Mouse (Mus musculus): ENCODE measurements around the gene Iqgap1. TPM values are rescaled to one million over a fixed set of nuclear protein-coding genes. Genes with fewer than 3 reads are reported as not detected.

The Iqgap1 gene
- polyA plus RNA-seq, 1 experiment = 62.3 TPM

- WGBS = 76% methylated on average over 4 of the region's 4 CpGs
- Histone ChIP-seq H3K4me1 (ENCODE audit: control insufficient read depth, insufficient read depth, low read length) (no peaks in the 10 kb centered on the region), H3K4me3 (replicated peaks; ENCODE audit: control insufficient read depth, low read depth, low read length) (no peak overlapping the region), H3K27ac (ENCODE audit: control insufficient read depth, insufficient read depth, low read depth, low read length, poor library complexity) (no peak overlapping the region)
- TF ChIP-seq POLR2A (IDR thresholded peaks at IDR 0.05; ENCODE audit: borderline replicate concordance, control insufficient read depth, low read depth, low read length) (no peak), CTCF (IDR thresholded peaks at IDR 0.05; ENCODE audit: control insufficient read depth, insufficient read depth, low read length) (no peak)
These were observed 19.4 kb downstream of the Iqgap1 start for GRCm38 (mm10) chr7:80806331-80806730.

- H3K27ac ChIP-seq (ENCODE audit: control insufficient read depth, insufficient read depth, low read depth, low read length, poor library complexity) = peak overlapping the region; percentile 99
- H3K4me1 ChIP-seq (ENCODE audit: control insufficient read depth, insufficient read depth, low read length) = no peaks in the 10 kb centered on the region
- peak overlapping the region; percentile 99 for H3K4me3 ChIP-seq (replicated peaks; ENCODE audit: control insufficient read depth, low read depth, low read length)
- 1% methylated on average over 47 of the region's 47 CpGs for WGBS
- TF ChIP-seq CTCF (IDR thresholded peaks at IDR 0.05; ENCODE audit: control insufficient read depth, insufficient read depth, low read length) (no peak), POLR2A (IDR thresholded peaks at IDR 0.05; ENCODE audit: borderline replicate concordance, control insufficient read depth, low read depth, low read length) (peak; percentile 86; the same call in 1 of the 2 replicates)
These were observed 22.5 kb downstream of the Iqgap1 start for GRCm38 (mm10) chr7:80803173-80803872.

- WGBS = under 1% methylated on average over 37 of the region's 37 CpGs
- Histone ChIP-seq H3K4me3 (replicated peaks; ENCODE audit: control insufficient read depth, low read depth, low read length) (peak overlapping the region; percentile 99), H3K27ac (ENCODE audit: control insufficient read depth, insufficient read depth, low read depth, low read length, poor library complexity) (peak overlapping the region; percentile 99), H3K4me1 (ENCODE audit: control insufficient read depth, insufficient read depth, low read length) (no peaks in the 10 kb centered on the region)
- peak; percentile 74 for TF ChIP-seq POLR2A (IDR thresholded peaks at IDR 0.05; ENCODE audit: borderline replicate concordance, control insufficient read depth, low read depth, low read length)
- TF ChIP-seq CTCF (IDR thresholded peaks at IDR 0.05; ENCODE audit: control insufficient read depth, insufficient read depth, low read length) = no peak
These were observed 23.2 kb downstream of the Iqgap1 start for GRCm38 (mm10) chr7:80802412-80803160.

- TF ChIP-seq CTCF (IDR thresholded peaks at IDR 0.05; ENCODE audit: control insufficient read depth, insufficient read depth, low read length) = no peak
- no peak for TF ChIP-seq POLR2A (IDR thresholded peaks at IDR 0.05; ENCODE audit: borderline replicate concordance, control insufficient read depth, low read depth, low read length)
- Histone ChIP-seq H3K4me1 (ENCODE audit: control insufficient read depth, insufficient read depth, low read length) (no peaks in the 10 kb centered on the region; the same call in 1 of the 2 replicates), H3K27ac (ENCODE audit: control insufficient read depth, insufficient read depth, low read depth, low read length, poor library complexity) (no peak overlapping the region; the same call in 1 of the 2 replicates), H3K4me3 (replicated peaks; ENCODE audit: control insufficient read depth, low read depth, low read length) (no peak overlapping the region)
- WGBS = 57% methylated on average over 5 of the region's 5 CpGs
These were observed 26.5 kb downstream of the Iqgap1 start for GRCm38 (mm10) chr7:80799307-80799706.

GRCm38 (mm10) chr7:80796805-80797567, 28.8 kb downstream of the Iqgap1 start:
- 72% methylated on average over 15 of the region's 15 CpGs for WGBS
- H3K27ac ChIP-seq (ENCODE audit: control insufficient read depth, insufficient read depth, low read depth, low read length, poor library complexity) = no peak overlapping the region

GRCm38 (mm10) chr7:80796258-80796657, 29.5 kb downstream of the Iqgap1 start:
- TF ChIP-seq CTCF (IDR thresholded peaks at IDR 0.05; ENCODE audit: control insufficient read depth, insufficient read depth, low read length) = no peak
- no peak for TF ChIP-seq POLR2A (IDR thresholded peaks at IDR 0.05; ENCODE audit: borderline replicate concordance, control insufficient read depth, low read depth, low read length)
- 80% methylated on average over 6 of the region's 6 CpGs for WGBS
- no peak overlapping the region for H3K27ac ChIP-seq (ENCODE audit: control insufficient read depth, insufficient read depth, low read depth, low read length, poor library complexity)
- H3K4me3 ChIP-seq (replicated peaks; ENCODE audit: control insufficient read depth, low read depth, low read length) = no peak overlapping the region
- no peaks in the 10 kb centered on the region; the same call in 1 of the 2 replicates for H3K4me1 ChIP-seq (ENCODE audit: control insufficient read depth, insufficient read depth, low read length)

More at GRCm38 (mm10) chr7:80796805-80797567, 28.8 kb downstream of the Iqgap1 start:
- no peaks in the 10 kb centered on the region; the same call in 1 of the 2 replicates for H3K4me1 ChIP-seq (ENCODE audit: control insufficient read depth, insufficient read depth, low read length)
- H3K4me3 ChIP-seq (replicated peaks; ENCODE audit: control insufficient read depth, low read depth, low read length) = no peak overlapping the region
- TF ChIP-seq CTCF (IDR thresholded peaks at IDR 0.05; ENCODE audit: control insufficient read depth, insufficient read depth, low read length) = no peak
- no peak for TF ChIP-seq POLR2A (IDR thresholded peaks at IDR 0.05; ENCODE audit: borderline replicate concordance, control insufficient read depth, low read depth, low read length)

GRCm38 (mm10) chr7:80789534-80789933, 36.2 kb downstream of the Iqgap1 start:
- 40% methylated on average over 5 of the region's 5 CpGs for WGBS
- Histone ChIP-seq H3K4me3 (replicated peaks; ENCODE audit: control insufficient read depth, low read depth, low read length) (no peak overlapping the region), H3K4me1 (ENCODE audit: control insufficient read depth, insufficient read depth, low read length) (no peaks in the 10 kb centered on the region; the same call in none of the 2 replicates), H3K27ac (ENCODE audit: control insufficient read depth, insufficient read depth, low read depth, low read length, poor library complexity) (no peak overlapping the region)
- TF ChIP-seq CTCF (IDR thresholded peaks at IDR 0.05; ENCODE audit: control insufficient read depth, insufficient read depth, low read length) (no peak), POLR2A (IDR thresholded peaks at IDR 0.05; ENCODE audit: borderline replicate concordance, control insufficient read depth, low read depth, low read length) (no peak)

All from bone marrow, adult 2 months (tissue).